Mouse (Mus musculus) liver, embryonic 14.5 days (tissue): ENCODE measurements around the gene Fam185a.

ENCODE experiments used
- CTCF ChIP-seq: IDR thresholded peaks from 2 replicates; pipeline ENCODE4 v1.5.1; 2016; ENCODE audit warnings: antibody characterized with exemption, low read depth, control low read depth
- EP300 ChIP-seq: IDR thresholded peaks from 2 replicates; pipeline ENCODE4 v1.6.1; 2016; ENCODE audit warnings: antibody characterized with exemption, low read depth

- TF ChIP-seq CTCF (no peak), EP300 (no peak)
Measured at GRCm38 (mm10) chr5:21414116-21414820, 10.5 kb upstream of the Fam185a start.
